Mouse (Mus musculus) adrenal gland, adult 2 months (tissue): ENCODE data around the gene Gm20903. TPM values are rescaled to one million over a fixed set of nuclear protein-coding genes. Genes with fewer than 3 reads are reported as not detected.
"Not testable (repeated sequence)": the region's sequence is repeated elsewhere in the genome, so short reads cannot be mapped to it uniquely, and the experiment has no call there.

Experiments
- DNase-seq: peaks from one replicate; pipeline ENCODE4 v3.0.0; 2021
- long read RNA-seq: library from polyadenylated mRNA; stranded (forward); transcript quantifications from one replicate; pipeline ENCODE4 v2.0.0, GENCODE M21; 2021
- polyA plus RNA-seq: library from polyadenylated mRNA; depleted of rRNA; stranded (reverse); fragments of >200 nt; gene quantifications from 2 replicates; pipeline ENCODE4 v1.2.3, GENCODE M21; 2012; rRNA removed
- total RNA-seq, 2 experiments: library from RNA; stranded (reverse); gene quantifications; 2 replicates each; pipeline ENCODE4 v1.2.3; 2021

Gm20903 gene
- total RNA-seq (not detected), polyA plus RNA-seq (not detected in 2 replicates)
- long read RNA-seq: 0 reads

GRCm38 (mm10) chrY:73669015-73669414 is at the start of gene Gm20903:
Gene Gm20903 (plus strand): TSS chrY:73669315.
- not testable (repeated sequence) for DNase-seq
